Mouse (Mus musculus): ENCODE results near the gene Patl2. TPM values are rescaled to one million over a fixed set of nuclear protein-coding genes. Genes with fewer than 3 reads are reported as not detected.

Patl2 gene
- polyA plus RNA-seq, 1 experiment = 0.86 TPM

DNA sequence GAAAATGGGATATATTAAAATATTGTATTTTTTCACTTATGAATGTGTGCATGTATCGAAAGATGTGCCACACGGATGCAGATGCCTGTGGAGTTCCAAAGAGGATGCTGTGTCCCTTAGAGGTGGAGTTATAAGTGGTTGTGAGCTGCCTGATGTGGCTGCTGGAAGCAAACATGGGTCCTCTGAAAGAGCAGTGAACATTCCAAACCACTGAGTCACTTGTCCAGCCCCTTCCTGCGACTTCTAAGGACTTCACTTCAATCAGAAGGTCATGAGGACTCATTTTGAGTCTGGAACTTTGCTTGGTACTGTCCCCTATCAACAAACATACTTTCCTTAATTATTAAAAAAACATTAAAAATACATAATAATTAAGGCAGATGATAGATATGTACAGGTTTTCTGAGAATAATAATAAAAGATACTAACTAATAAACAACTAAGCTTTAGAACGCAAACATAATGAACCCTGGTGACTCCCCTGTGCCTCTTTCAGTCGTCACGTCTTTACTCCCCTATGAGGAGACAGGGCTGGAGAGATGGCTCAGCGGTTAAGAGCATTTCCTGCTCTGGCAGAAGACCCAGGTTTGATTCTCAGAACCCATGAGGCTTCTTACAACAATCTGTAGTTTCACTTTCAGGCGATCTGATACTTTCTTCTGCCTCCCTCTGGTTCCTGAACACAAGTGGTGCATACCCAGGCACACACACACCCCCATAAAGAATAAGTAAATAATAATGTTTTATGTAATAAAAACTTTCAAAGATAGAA, 5.8 kb downstream of the Patl2 start:
- no peak overlapping the region for H3K27ac ChIP-seq (ENCODE audit: control insufficient read depth, insufficient read depth, low read depth, low read length)

DNA sequence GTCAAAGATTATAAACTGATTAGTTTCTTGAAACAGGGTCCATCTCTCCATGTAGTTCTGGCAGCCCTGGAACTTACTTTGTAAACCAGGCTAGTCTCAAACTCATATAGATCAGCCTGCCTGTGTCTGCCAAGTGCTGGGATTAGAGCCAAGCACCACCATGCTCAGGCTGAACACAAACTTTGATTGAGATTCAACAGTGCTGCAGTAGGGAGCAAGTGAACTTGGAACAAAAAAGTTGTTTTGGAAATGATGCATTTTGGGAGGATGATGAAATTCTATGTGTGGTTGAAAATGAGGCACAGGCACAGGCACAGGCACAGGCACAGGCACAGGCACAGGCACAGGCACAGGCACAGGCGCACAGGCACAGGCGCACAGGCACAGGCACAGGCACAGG, 13.8 kb downstream of the Patl2 start:
- Histone ChIP-seq H3K36me3 (ENCODE audit: control insufficient read depth, insufficient read depth, low read length) (no peaks in the 10 kb centered on the region; the same call in none of the 2 replicates), H3K4me1 (ENCODE audit: control insufficient read depth, insufficient read depth, low read length) (no peaks in the 10 kb centered on the region), H3K4me3 (ENCODE audit: control insufficient read depth, low read depth, low read length) (no peak overlapping the region), H3K27ac (ENCODE audit: control insufficient read depth, insufficient read depth, low read depth, low read length) (no peak overlapping the region), H3K27me3 (ENCODE audit: control insufficient read depth, insufficient read depth, low read length) (no peaks in the 10 kb centered on the region)
- TF ChIP-seq POLR2A (IDR thresholded peaks at IDR 0.05; ENCODE audit: control insufficient read depth, low read depth, low read length) (no peak), CTCF (IDR thresholded peaks at IDR 0.05; ENCODE audit: control insufficient read depth, insufficient read depth, insufficient replicate concordance, low read depth, low read length) (no peak)

More for the DNA sequence above, 5.8 kb downstream of the Patl2 start:
- Histone ChIP-seq H3K36me3 (ENCODE audit: control insufficient read depth, insufficient read depth, low read length) (no peaks in the 10 kb centered on the region), H3K27me3 (ENCODE audit: control insufficient read depth, insufficient read depth, low read length) (no peaks in the 10 kb centered on the region), H3K4me1 (ENCODE audit: control insufficient read depth, insufficient read depth, low read length) (no peaks in the 10 kb centered on the region), H3K4me3 (ENCODE audit: control insufficient read depth, low read depth, low read length) (no peak overlapping the region)
- TF ChIP-seq POLR2A (IDR thresholded peaks at IDR 0.05; ENCODE audit: control insufficient read depth, low read depth, low read length) = no peak
- TF ChIP-seq CTCF (IDR thresholded peaks at IDR 0.05; ENCODE audit: control insufficient read depth, insufficient read depth, insufficient replicate concordance, low read depth, low read length) = no peak

DNA sequence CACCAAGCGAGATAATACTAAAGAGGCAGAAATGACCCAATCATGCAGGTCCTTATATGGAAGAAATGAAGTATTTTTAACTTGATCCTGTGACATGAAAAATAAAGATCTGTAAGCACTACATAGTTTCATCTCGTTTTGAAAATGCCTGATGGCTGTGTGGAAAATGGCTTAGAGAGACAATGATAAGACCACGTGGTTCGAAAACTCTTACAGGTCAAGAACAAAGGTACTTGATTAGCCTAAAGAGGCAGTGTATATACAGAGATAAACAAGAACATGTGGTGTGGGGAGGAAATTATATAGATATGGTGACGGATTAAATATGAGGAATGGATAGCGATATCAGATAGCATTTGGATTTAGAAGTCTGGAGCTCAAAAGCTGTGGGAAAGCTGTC, 14.7 kb downstream of the Patl2 start:
- Histone ChIP-seq H3K4me1 (ENCODE audit: control insufficient read depth, insufficient read depth, low read length) (no peaks in the 10 kb centered on the region), H3K27me3 (ENCODE audit: control insufficient read depth, insufficient read depth, low read length) (no peaks in the 10 kb centered on the region), H3K36me3 (ENCODE audit: control insufficient read depth, insufficient read depth, low read length) (no peaks in the 10 kb centered on the region; the same call in none of the 2 replicates), H3K27ac (ENCODE audit: control insufficient read depth, insufficient read depth, low read depth, low read length) (no peak overlapping the region), H3K4me3 (ENCODE audit: control insufficient read depth, low read depth, low read length) (no peak overlapping the region)
- TF ChIP-seq CTCF (IDR thresholded peaks at IDR 0.05; ENCODE audit: control insufficient read depth, insufficient read depth, insufficient replicate concordance, low read depth, low read length) = no peak
- TF ChIP-seq POLR2A (IDR thresholded peaks at IDR 0.05; ENCODE audit: control insufficient read depth, low read depth, low read length) = no peak

DNA sequence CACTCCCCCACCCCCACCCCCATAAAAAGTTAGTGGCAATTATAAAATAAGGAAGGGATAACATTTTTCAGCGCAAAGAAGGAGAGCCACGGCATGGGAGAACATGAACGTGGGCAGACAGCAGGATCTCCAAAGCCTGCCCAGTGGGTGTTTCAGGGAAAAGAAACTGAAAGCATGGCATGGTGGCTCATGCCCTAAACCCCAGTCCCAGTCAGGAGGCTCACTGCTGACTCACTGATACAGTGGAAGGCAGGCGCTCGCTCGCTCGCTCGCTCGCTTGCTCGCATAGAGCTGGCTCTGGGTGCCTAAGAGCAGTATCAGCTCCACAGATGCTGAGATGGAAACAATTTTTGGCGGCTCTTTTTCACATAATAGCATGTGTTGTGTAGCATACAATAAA, 21.7 kb downstream of the Patl2 start:
- Histone ChIP-seq H3K27me3 (ENCODE audit: control insufficient read depth, insufficient read depth, low read length) (no peaks in the 10 kb centered on the region), H3K4me3 (ENCODE audit: control insufficient read depth, low read depth, low read length) (no peak overlapping the region), H3K27ac (ENCODE audit: control insufficient read depth, insufficient read depth, low read depth, low read length) (no peak overlapping the region), H3K36me3 (ENCODE audit: control insufficient read depth, insufficient read depth, low read length) (no peaks in the 10 kb centered on the region; the same call in 1 of the 2 replicates), H3K4me1 (ENCODE audit: control insufficient read depth, insufficient read depth, low read length) (peaks cover 3% of the 10 kb centered on the region)
- no peak for TF ChIP-seq POLR2A (IDR thresholded peaks at IDR 0.05; ENCODE audit: control insufficient read depth, low read depth, low read length)
- TF ChIP-seq CTCF (IDR thresholded peaks at IDR 0.05; ENCODE audit: control insufficient read depth, insufficient read depth, insufficient replicate concordance, low read depth, low read length) = no peak

DNA sequence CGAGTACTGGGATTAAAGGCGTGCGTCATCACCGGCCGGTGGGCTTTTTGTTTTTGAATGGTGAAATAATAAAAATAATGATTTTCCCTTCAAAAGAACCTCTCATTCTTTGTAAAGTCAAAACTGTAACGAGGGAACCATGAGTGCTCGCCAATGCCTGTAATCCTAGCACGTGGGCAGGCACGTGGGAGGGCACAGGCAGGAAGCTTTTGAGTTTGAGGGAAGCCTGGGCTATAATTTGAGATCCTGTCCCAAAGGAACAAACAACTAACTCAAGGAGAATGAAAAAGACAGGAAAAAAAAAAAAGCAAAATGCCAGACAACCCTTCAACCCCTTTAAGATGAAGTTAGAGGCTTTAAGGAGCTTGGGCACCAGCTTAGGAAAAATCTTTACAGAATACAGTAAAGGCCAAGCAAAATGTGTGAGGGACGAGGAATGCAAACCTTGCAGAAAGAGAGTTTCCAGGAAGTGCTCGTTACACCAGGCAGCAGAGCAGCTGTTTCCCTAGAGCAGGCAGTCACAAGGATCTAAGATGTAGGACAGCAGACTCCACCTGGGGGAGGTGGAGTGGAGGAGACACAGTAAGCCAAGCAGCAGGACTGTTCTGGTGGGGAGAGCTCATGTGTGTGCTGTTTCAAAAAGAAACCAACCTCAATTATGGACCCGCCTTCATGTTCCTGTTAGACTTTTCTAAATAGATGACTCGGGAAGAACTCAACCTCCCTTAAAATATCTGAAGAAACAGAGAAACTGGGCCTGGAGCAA, 22.4 kb downstream of the Patl2 start:
- Histone ChIP-seq H3K4me1 (ENCODE audit: control insufficient read depth, insufficient read depth, low read length) (peaks cover 5% of the 10 kb centered on the region), H3K27me3 (ENCODE audit: control insufficient read depth, insufficient read depth, low read length) (no peaks in the 10 kb centered on the region), H3K27ac (ENCODE audit: control insufficient read depth, insufficient read depth, low read depth, low read length) (no peak overlapping the region), H3K36me3 (ENCODE audit: control insufficient read depth, insufficient read depth, low read length) (no peaks in the 10 kb centered on the region; the same call in 1 of the 2 replicates), H3K4me3 (ENCODE audit: control insufficient read depth, low read depth, low read length) (no peak overlapping the region)
- TF ChIP-seq CTCF (IDR thresholded peaks at IDR 0.05; ENCODE audit: control insufficient read depth, insufficient read depth, insufficient replicate concordance, low read depth, low read length) (no peak), POLR2A (IDR thresholded peaks at IDR 0.05; ENCODE audit: control insufficient read depth, low read depth, low read length) (no peak)

DNA sequence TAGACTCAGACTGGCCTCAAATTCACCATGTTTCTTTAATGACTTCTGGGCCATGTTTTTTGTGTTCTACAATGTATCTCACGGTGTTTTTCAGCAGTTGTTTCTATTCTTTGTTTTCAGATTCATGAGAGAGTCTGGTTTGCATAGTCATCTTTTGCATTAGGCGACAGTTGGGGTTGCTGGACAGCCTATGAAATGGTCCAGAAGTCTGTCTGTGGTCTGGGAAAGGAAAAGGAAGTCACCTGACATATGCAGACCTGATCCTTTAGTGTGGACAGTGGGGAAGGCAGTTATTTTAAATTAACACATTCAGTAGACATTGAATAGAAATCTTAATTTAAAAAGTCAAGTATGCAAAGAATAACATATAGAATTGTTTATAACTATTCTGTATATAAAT, 23.5 kb downstream of the Patl2 start:
- Histone ChIP-seq H3K27ac (ENCODE audit: control insufficient read depth, insufficient read depth, low read depth, low read length) (no peak overlapping the region), H3K27me3 (ENCODE audit: control insufficient read depth, insufficient read depth, low read length) (no peaks in the 10 kb centered on the region), H3K4me1 (ENCODE audit: control insufficient read depth, insufficient read depth, low read length) (peaks cover 5% of the 10 kb centered on the region), H3K36me3 (ENCODE audit: control insufficient read depth, insufficient read depth, low read length) (no peaks in the 10 kb centered on the region; the same call in 1 of the 2 replicates), H3K4me3 (ENCODE audit: control insufficient read depth, low read depth, low read length) (peak overlapping the region; percentile 31; the same call in 1 of the 2 replicates)
- TF ChIP-seq CTCF (IDR thresholded peaks at IDR 0.05; ENCODE audit: control insufficient read depth, insufficient read depth, insufficient replicate concordance, low read depth, low read length) (no peak), POLR2A (IDR thresholded peaks at IDR 0.05; ENCODE audit: control insufficient read depth, low read depth, low read length) (no peak)

DNA sequence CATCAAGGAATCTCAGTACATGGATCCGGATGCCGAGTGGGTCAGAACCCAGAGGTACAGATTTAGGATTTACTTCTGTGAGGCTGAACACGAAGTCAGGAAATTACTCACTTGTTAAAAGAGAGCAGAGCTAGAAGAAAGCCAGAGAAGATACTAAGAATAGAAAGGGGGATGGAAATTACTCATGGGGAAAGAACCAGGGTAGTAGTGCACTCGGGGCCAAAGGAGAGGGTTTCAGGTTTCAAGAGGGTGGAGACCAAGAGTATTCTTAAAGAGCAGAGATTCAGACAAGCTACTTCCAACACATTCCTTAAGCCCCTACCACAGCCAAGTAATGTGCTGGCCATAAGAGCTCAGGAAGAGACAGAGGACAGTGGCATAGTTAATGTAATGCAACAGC, 24.4 kb downstream of the Patl2 start:
- no peaks in the 10 kb centered on the region; the same call in 1 of the 2 replicates for H3K36me3 ChIP-seq (ENCODE audit: control insufficient read depth, insufficient read depth, low read length)
- H3K27me3 ChIP-seq (ENCODE audit: control insufficient read depth, insufficient read depth, low read length) = no peaks in the 10 kb centered on the region
- H3K4me1 ChIP-seq (ENCODE audit: control insufficient read depth, insufficient read depth, low read length) = peaks cover 5% of the 10 kb centered on the region
- H3K27ac ChIP-seq (ENCODE audit: control insufficient read depth, insufficient read depth, low read depth, low read length) = no peak overlapping the region
- TF ChIP-seq POLR2A (IDR thresholded peaks at IDR 0.05; ENCODE audit: control insufficient read depth, low read depth, low read length) (no peak), CTCF (IDR thresholded peaks at IDR 0.05; ENCODE audit: control insufficient read depth, insufficient read depth, insufficient replicate concordance, low read depth, low read length) (no peak)
- peak overlapping the region; percentile 80 for H3K4me3 ChIP-seq (ENCODE audit: control insufficient read depth, low read depth, low read length)

Data from testis, adult 2 months (tissue).